Mouse (Mus musculus) embryonic facial prominence, embryonic 14.5 days (tissue): ENCODE measurements at regions not wholly inside any gene's neighbourhood (a gene's known extent, or its start where the extent isn't known, plus 50 kb on each side); places are given as distances from the start of the nearest gene placed in this dataset.
"Not testable (repeated sequence)": the region's sequence is repeated elsewhere in the genome, so short reads cannot be mapped to it uniquely, and the experiment has no call there.

ENCODE experiments used
- ATAC-seq: fragments of 200-750 bp; cut with Nextera tagmentation; 2 replicates; pipeline ENCODE4 v1.8.0; 2017; ENCODE audit warnings: low read depth, moderate number of reproducible peaks, moderate TSS enrichment
- DNase-seq: peaks from one replicate; pipeline ENCODE4 v3.0.0-alpha.2; 2015; ENCODE audit warnings: low spot score
- H3K27ac ChIP-seq: fragments of 300-500 bp; sonication (generic); replicated peaks from 2 replicates; pipeline ENCODE4 v1.5.1; 2014; ENCODE audit warnings: low read depth, mild to moderate bottlenecking, low read length, moderate library complexity
- H3K27me3 ChIP-seq: fragments of 300-500 bp; sonication (generic); replicated peaks from 2 replicates; pipeline ENCODE4 v1.6.1; 2014; ENCODE audit warnings: low read length; ENCODE audit not compliant: control insufficient read depth, insufficient read depth
- H3K36me3 ChIP-seq: fragments of 300-500 bp; sonication (generic); 2 replicates; pipeline ENCODE4 v1.6.1; 2014; ENCODE audit warnings: low read length, mixed read lengths; ENCODE audit not compliant: control insufficient read depth, insufficient read depth
- H3K4me1 ChIP-seq: fragments of 300-500 bp; sonication (generic); 2 replicates; pipeline ENCODE4 v1.6.1; 2014; ENCODE audit warnings: antibody characterized with exemption, low read length; ENCODE audit not compliant: control insufficient read depth, insufficient read depth
- H3K4me2 ChIP-seq: fragments of 300-500 bp; sonication (generic); 2 replicates; pipeline ENCODE4 v1.6.1; 2014; ENCODE audit warnings: low read depth, mild to moderate bottlenecking, low read length, moderate library complexity, mixed read lengths
- H3K4me3 ChIP-seq: fragments of 300-500 bp; sonication (generic); 2 replicates; pipeline ENCODE4 v1.5.1; 2014; ENCODE audit warnings: low read depth, mild to moderate bottlenecking, low read length
- H3K9ac ChIP-seq: fragments of 300-500 bp; sonication (generic); 2 replicates; pipeline ENCODE4 v1.6.1; 2014; ENCODE audit warnings: low read depth, mild to moderate bottlenecking, low read length, moderate library complexity, mixed read lengths
- H3K9me3 ChIP-seq: fragments of 300-500 bp; sonication (generic); 2 replicates; pipeline ENCODE4 v1.6.1; 2016; ENCODE audit warnings: low read length; ENCODE audit not compliant: control insufficient read depth
- WGBS: fragments of 180-500 bp; shearing (Covaris S2); extraction: QIAGEN DNeasy Blood & Tissue Kit; methylation state at CpG from one replicate; pipeline ENCODE4 v1.1.7; 2014; 5-methylcytosine and 5-hydroxymethylcytosine counted together

GRCm38 (mm10) chr6:31141486-31141885, 182.6 kb upstream of the Klf14 start:
- Histone ChIP-seq H3K4me2 (no peak overlapping the region), H3K4me3 (no peak overlapping the region), H3K27ac (no peak overlapping the region), H3K36me3 (no peaks in the 10 kb centered on the region), H3K4me1 (no peaks in the 10 kb centered on the region), H3K27me3 (no peaks in the 10 kb centered on the region), H3K9me3 (no peaks in the 10 kb centered on the region), H3K9ac (no peak overlapping the region)
- WGBS, result 79% methylated on average over 6 of the region's 6 CpGs
- ATAC-seq, result no peak
- DNase-seq, result no peak

- not testable (repeated sequence) for H3K9me3 ChIP-seq, H3K4me2 ChIP-seq, DNase-seq, H3K36me3 ChIP-seq, H3K4me3 ChIP-seq, H3K27ac ChIP-seq, ATAC-seq, H3K27me3 ChIP-seq, H3K4me1 ChIP-seq, H3K9ac ChIP-seq
- WGBS, result 96% methylated on average over 15 of the region's 15 CpGs
Observed at GRCm38 (mm10) chr6:31142479-31143007, 183.7 kb upstream of the Klf14 start.

GRCm38 (mm10) chr6:31145687-31146086, 186.8 kb upstream of the Klf14 start:
- Histone ChIP-seq H3K27ac (no peak overlapping the region), H3K9me3 (no peaks in the 10 kb centered on the region), H3K4me3 (no peak overlapping the region), H3K4me1 (no peaks in the 10 kb centered on the region), H3K36me3 (no peaks in the 10 kb centered on the region), H3K9ac (no peak overlapping the region), H3K4me2 (no peak overlapping the region), H3K27me3 (no peaks in the 10 kb centered on the region)
- 80% methylated on average over 10 of the region's 10 CpGs for WGBS
- DNase-seq (no peak), ATAC-seq (no peak)

- Histone ChIP-seq H3K9ac (no peak overlapping the region), H3K27me3 (no peaks in the 10 kb centered on the region), H3K4me1 (no peaks in the 10 kb centered on the region), H3K36me3 (no peaks in the 10 kb centered on the region), H3K27ac (no peak overlapping the region), H3K4me2 (no peak overlapping the region), H3K9me3 (no peaks in the 10 kb centered on the region), H3K4me3 (no peak overlapping the region)
- WGBS, result 38% methylated on average over 5 of the region's 5 CpGs
- ATAC-seq, result no peak
- DNase-seq, result no peak
Observed at GRCm38 (mm10) chr6:31146779-31147178, 187.9 kb upstream of the Klf14 start.

- Histone ChIP-seq H3K9ac (no peak overlapping the region), H3K9me3 (no peaks in the 10 kb centered on the region), H3K4me1 (no peaks in the 10 kb centered on the region), H3K27ac (no peak overlapping the region), H3K4me3 (no peak overlapping the region), H3K27me3 (no peaks in the 10 kb centered on the region), H3K36me3 (no peaks in the 10 kb centered on the region), H3K4me2 (no peak overlapping the region)
- DNase-seq (no peak), ATAC-seq (no peak)
- 67% methylated on average over 10 of the region's 10 CpGs for WGBS
Observed at GRCm38 (mm10) chr6:31147682-31148081, 188.8 kb upstream of the Klf14 start.

GRCm38 (mm10) chr6:31148311-31148856, 189.5 kb upstream of the Klf14 start:
- no peak for ATAC-seq
- Histone ChIP-seq H3K36me3 (no peaks in the 10 kb centered on the region), H3K4me2 (no peak overlapping the region), H3K27ac (no peak overlapping the region), H3K4me3 (no peak overlapping the region), H3K9me3 (no peaks in the 10 kb centered on the region), H3K4me1 (no peaks in the 10 kb centered on the region), H3K9ac (no peak overlapping the region), H3K27me3 (no peaks in the 10 kb centered on the region)
- WGBS, result 57% methylated on average over 8 of the region's 8 CpGs
- DNase-seq, result no peak

GRCm38 (mm10) chr6:31149164-31149563, 190.3 kb upstream of the Klf14 start:
- ATAC-seq, result no peak
- WGBS, result 92% methylated on average over 6 of the region's 6 CpGs
- H3K27me3 ChIP-seq, result no peaks in the 10 kb centered on the region

GRCm38 (mm10) chr6:31150416-31150815, 191.5 kb upstream of the Klf14 start:
- H3K4me2 ChIP-seq, result no peak overlapping the region
- no peak overlapping the region for H3K4me3 ChIP-seq
- H3K9ac ChIP-seq, result no peak overlapping the region
- no peak overlapping the region for H3K27ac ChIP-seq
- ATAC-seq, result no peak
- no peaks in the 10 kb centered on the region for H3K4me1 ChIP-seq
- H3K9me3 ChIP-seq, result no peaks in the 10 kb centered on the region
- no peaks in the 10 kb centered on the region for H3K36me3 ChIP-seq
- DNase-seq, result no peak
- 86% methylated on average over 8 of the region's 8 CpGs for WGBS
- no peaks in the 10 kb centered on the region for H3K27me3 ChIP-seq

More at GRCm38 (mm10) chr6:31149164-31149563, 190.3 kb upstream of the Klf14 start:
- Histone ChIP-seq H3K36me3 (no peaks in the 10 kb centered on the region), H3K9me3 (no peaks in the 10 kb centered on the region), H3K9ac (no peak overlapping the region), H3K4me2 (no peak overlapping the region), H3K4me1 (no peaks in the 10 kb centered on the region), H3K27ac (no peak overlapping the region), H3K4me3 (no peak overlapping the region)
- DNase-seq, result no peak

- H3K9me3 ChIP-seq, result no peaks in the 10 kb centered on the region
- H3K27me3 ChIP-seq, result no peaks in the 10 kb centered on the region
- DNase-seq (peak; percentile 54), ATAC-seq (0 out of 2 replicates have a peak, but pooled peaks have one; percentile 8)
- H3K4me2 ChIP-seq, result no peak overlapping the region
- no peak overlapping the region for H3K27ac ChIP-seq
- no peak overlapping the region for H3K9ac ChIP-seq
- WGBS, result 23% methylated on average over 5 of the region's 5 CpGs
- H3K36me3 ChIP-seq, result no peaks in the 10 kb centered on the region
- H3K4me1 ChIP-seq, result peaks cover 4% of the 10 kb centered on the region; the same call in 1 of the 2 replicates
- H3K4me3 ChIP-seq, result no peak overlapping the region
Observed at GRCm38 (mm10) chr6:31155857-31156256, 197.0 kb upstream of the Klf14 start.
